Mouse (Mus musculus) spleen, adult 2 months (tissue): Measurements from ENCODE around the gene Gapdhs.

Experiments used
- CTCF ChIP-seq: fragments of 200-500 bp; IDR thresholded peaks from 2 replicates; pipeline ENCODE4 v1.5.1; 2011; ENCODE audit warnings: mild to moderate bottlenecking, inconsistent platforms; ENCODE audit not compliant: insufficient read depth, insufficient read length, insufficient replicate concordance; ENCODE audit errors: extremely low read depth
- POLR2A ChIP-seq: fragments of 200-500 bp; IDR thresholded peaks from 2 replicates; pipeline ENCODE4 v1.6.1; 2011; ENCODE audit warnings: low read depth, low read length, inconsistent platforms

GRCm38 (mm10) chr7:30791921-30792320 is 48.4 kb upstream of the Gapdhs start:
- TF ChIP-seq POLR2A (no peak), CTCF (no peak)
